Mouse (Mus musculus) limb, embryonic 13.5 days (tissue): ENCODE measurements at regions not wholly inside any gene's neighbourhood (a gene's known extent, or its start where the extent isn't known, plus 50 kb on each side); places are given as distances from the start of the nearest gene placed in this dataset.

Source experiments
- ATAC-seq: fragments of 200-750 bp; cut with Nextera tagmentation; 2 replicates; pipeline ENCODE4 v1.8.0; 2017; ENCODE audit warnings: low read depth, moderate number of reproducible peaks, moderate TSS enrichment; ENCODE audit not compliant: low FRiP score
- H3K27ac ChIP-seq: fragments of 300-500 bp; sonication (generic); 2 replicates; pipeline ENCODE4 v1.5.1; 2015; ENCODE audit warnings: inconsistent platforms, mild to moderate bottlenecking, moderate library complexity
- H3K27me3 ChIP-seq: fragments of 300-500 bp; sonication (generic); 2 replicates; pipeline ENCODE4 v1.6.1; 2015; ENCODE audit warnings: mild to moderate bottlenecking, inconsistent platforms
- H3K36me3 ChIP-seq: fragments of 300-500 bp; sonication (generic); 2 replicates; pipeline ENCODE4 v1.6.1; 2015; ENCODE audit warnings: inconsistent platforms, mild to moderate bottlenecking, moderate library complexity
- H3K4me1 ChIP-seq: fragments of 300-500 bp; sonication (generic); 2 replicates; pipeline ENCODE4 v1.6.1; 2015; ENCODE audit warnings: inconsistent platforms
- H3K4me2 ChIP-seq: fragments of 300-500 bp; sonication (generic); replicated peaks from 2 replicates; pipeline ENCODE4 v1.6.1; 2015; ENCODE audit warnings: inconsistent platforms, mild to moderate bottlenecking, moderate library complexity
- H3K4me3 ChIP-seq: fragments of 300-500 bp; sonication (generic); 2 replicates; pipeline ENCODE4 v1.5.1; 2015; ENCODE audit warnings: moderate library complexity, mild to moderate bottlenecking, inconsistent platforms
- H3K9ac ChIP-seq: fragments of 300-500 bp; sonication (generic); 2 replicates; pipeline ENCODE4 v1.6.1; 2015; ENCODE audit warnings: mild to moderate bottlenecking, inconsistent platforms
- H3K9me3 ChIP-seq: fragments of 300-500 bp; sonication (generic); 2 replicates; pipeline ENCODE4 v1.6.1; 2016; ENCODE audit warnings: inconsistent platforms
- WGBS: fragments of 180-500 bp; shearing (Covaris S2); methylation state at CpG from one replicate; pipeline ENCODE4 v1.1.7; 2015; 5-methylcytosine and 5-hydroxymethylcytosine counted together

- 92% methylated on average over 1 of the region's 1 CpGs for whole genome bisulfite sequencing
- no peak overlapping the region for H3K4me2 ChIP-seq
- no peaks in the 10 kb centered on the region for H3K27me3 ChIP-seq
- H3K4me1 ChIP-seq: no peaks in the 10 kb centered on the region
- ATAC-seq: no peak
- H3K9me3 ChIP-seq: no peaks in the 10 kb centered on the region
- H3K4me3 ChIP-seq: no peak overlapping the region
- no peak overlapping the region for H3K9ac ChIP-seq
- H3K27ac ChIP-seq: no peak overlapping the region
- no peaks in the 10 kb centered on the region for H3K36me3 ChIP-seq
Measured at GRCm38 (mm10) chr6:24245591-24245990, 77.7 kb upstream of the Slc13a1 start.

DNA sequence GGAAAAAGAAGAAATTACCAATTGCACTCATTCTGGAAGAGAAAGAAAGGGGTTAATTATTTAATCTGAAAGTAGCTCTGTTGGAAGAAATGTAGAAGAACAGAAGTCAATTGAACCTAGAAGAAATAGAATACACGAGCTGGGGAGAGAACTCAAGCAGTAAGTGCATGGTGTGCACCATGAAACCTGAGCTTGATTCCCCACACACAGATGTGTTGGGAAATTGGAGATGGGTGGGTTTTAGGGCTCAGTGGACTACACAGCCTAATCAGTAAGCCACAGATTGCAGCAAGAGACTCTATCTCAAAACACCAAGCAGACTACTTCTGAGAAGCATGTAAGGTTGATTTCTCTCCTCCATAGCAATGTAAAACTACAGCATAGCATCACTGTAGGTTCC lies 70.6 kb upstream of the Slc13a1 start:
- Histone ChIP-seq H3K4me2 (no peak overlapping the region), H3K9ac (no peak overlapping the region), H3K27me3 (no peaks in the 10 kb centered on the region), H3K9me3 (no peaks in the 10 kb centered on the region), H3K27ac (no peak overlapping the region), H3K4me1 (no peaks in the 10 kb centered on the region), H3K4me3 (no peak overlapping the region), H3K36me3 (no peaks in the 10 kb centered on the region)
- no peak for ATAC-seq
- WGBS: 21% methylated on average over 1 of the region's 1 CpGs

DNA sequence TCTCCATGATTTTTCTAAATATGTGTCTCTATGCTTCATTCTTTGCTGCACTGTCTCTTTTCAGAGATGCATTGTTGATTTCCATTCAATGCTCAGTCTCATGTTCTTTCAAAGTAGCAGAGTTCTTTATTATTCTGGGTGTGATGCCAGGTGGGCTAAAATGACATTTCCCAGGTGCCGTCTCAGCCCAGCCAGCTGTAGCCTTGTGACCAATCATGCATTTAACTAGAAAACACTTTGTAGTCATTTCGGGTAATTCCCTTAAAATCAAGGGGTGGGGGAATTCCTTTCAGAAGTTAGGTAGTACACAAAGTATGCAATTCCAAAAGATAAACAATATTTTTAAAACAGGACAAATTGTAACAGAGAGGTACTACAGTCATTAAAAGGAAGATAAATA lies 70.2 kb upstream of the Slc13a1 start:
- no peak for ATAC-seq
- Histone ChIP-seq H3K9me3 (no peaks in the 10 kb centered on the region), H3K4me3 (no peak overlapping the region), H3K27ac (no peak overlapping the region), H3K4me2 (no peak overlapping the region), H3K27me3 (no peaks in the 10 kb centered on the region), H3K4me1 (no peaks in the 10 kb centered on the region), H3K9ac (no peak overlapping the region), H3K36me3 (no peaks in the 10 kb centered on the region)
- 49% methylated on average over 2 of the region's 2 CpGs for WGBS

DNA sequence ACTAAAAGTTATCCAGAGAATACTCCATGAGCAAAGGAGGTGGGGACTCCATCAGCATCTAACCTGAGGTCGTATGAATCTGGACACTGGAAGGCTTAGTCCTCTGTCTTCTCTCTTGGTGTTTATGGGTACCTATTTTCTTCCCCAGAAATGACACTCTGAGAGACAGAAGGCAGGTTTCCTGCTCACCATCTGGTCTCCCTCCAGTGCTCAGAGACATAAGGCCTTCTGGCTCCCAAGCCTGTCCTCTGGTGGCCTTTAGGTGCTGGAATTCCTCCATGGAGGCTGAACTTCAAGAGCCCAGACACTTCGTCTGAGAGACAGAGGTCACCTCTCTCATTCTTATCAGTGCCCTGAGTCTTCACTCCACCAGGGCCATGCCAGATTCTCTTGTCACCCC lies 65.7 kb upstream of the Slc13a1 start:
- no peaks in the 10 kb centered on the region for H3K27me3 ChIP-seq
- ATAC-seq: no peak
- no peaks in the 10 kb centered on the region for H3K9me3 ChIP-seq
- H3K9ac ChIP-seq: no peak overlapping the region
- no peaks in the 10 kb centered on the region for H3K36me3 ChIP-seq
- H3K27ac ChIP-seq: no peak overlapping the region
- 90% methylated on average over 2 of the region's 2 CpGs for WGBS
- no peak overlapping the region for H3K4me3 ChIP-seq
- no peaks in the 10 kb centered on the region for H3K4me1 ChIP-seq
- no peak overlapping the region for H3K4me2 ChIP-seq

GRCm38 (mm10) chr6:24220589-24220988 lies 52.7 kb upstream of the Slc13a1 start:
- no peak overlapping the region for H3K4me3 ChIP-seq
- WGBS: 91% methylated on average over 1 of the region's 1 CpGs
- ATAC-seq: no peak

DNA sequence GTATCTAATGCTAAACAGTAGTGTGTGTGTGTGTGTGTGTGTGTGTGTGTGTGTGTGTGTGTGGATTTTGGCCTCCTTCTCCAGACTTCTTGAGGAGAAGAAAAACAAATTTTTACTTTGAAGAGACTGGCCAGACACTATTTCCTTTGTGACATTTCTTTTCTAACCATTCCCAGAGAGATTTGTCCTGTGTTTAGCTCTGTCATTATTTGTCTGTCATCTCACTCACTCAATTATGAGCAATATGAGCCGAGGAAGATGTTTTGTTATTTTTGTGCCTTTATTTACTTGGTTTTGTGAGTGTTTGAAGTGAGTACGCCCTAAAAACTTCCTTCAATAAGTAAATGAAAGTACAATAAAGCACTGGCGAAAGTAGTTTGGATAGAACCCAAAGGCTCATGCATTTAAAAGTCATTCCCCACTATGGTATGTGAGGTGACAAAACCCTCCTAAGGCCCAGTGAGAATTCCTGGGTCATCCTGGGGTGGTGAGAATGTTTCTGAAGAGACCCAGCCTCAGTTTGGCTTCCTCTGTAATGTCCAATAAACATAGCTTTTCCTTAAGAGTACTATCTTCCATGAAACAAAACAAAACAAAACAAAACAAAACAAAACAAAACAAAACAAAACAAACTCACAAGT lies 52.1 kb upstream of the Slc13a1 start:
- Histone ChIP-seq H3K27me3 (no peaks in the 10 kb centered on the region), H3K9ac (no peak overlapping the region), H3K4me2 (no peak overlapping the region), H3K4me1 (no peaks in the 10 kb centered on the region), H3K9me3 (no peaks in the 10 kb centered on the region), H3K27ac (no peak overlapping the region), H3K36me3 (no peaks in the 10 kb centered on the region), H3K4me3 (no peak overlapping the region)
- 69% methylated on average over 3 of the region's 3 CpGs for WGBS
- ATAC-seq: no peak

More at GRCm38 (mm10) chr6:24220589-24220988, 52.7 kb upstream of the Slc13a1 start:
- Histone ChIP-seq H3K4me1 (no peaks in the 10 kb centered on the region), H3K27ac (no peak overlapping the region), H3K9me3 (no peaks in the 10 kb centered on the region), H3K4me2 (no peak overlapping the region), H3K9ac (no peak overlapping the region), H3K27me3 (no peaks in the 10 kb centered on the region), H3K36me3 (no peaks in the 10 kb centered on the region)
